Mouse (Mus musculus) thymus, adult 2 months (tissue): Measurements from ENCODE around the gene Stxbp1. TPM values are rescaled to one million over a fixed set of nuclear protein-coding genes. Genes with fewer than 3 reads are reported as not detected.
A peak's percentile ranks its signal among the peaks of the same experiment; 100 is the strongest.

ENCODE experiments used
- DNase-seq: peaks from one replicate; pipeline ENCODE4 v3.0.0; 2021
- H3K27ac ChIP-seq: fragments of 200-500 bp; 2 replicates; pipeline ENCODE4 v1.5.1; 2012; ENCODE audit warnings: low read length, control low read depth; ENCODE audit not compliant: control insufficient read depth, insufficient read depth
- H3K27me3 ChIP-seq: fragments of 200-500 bp; 2 replicates; pipeline ENCODE4 v1.6.1; 2012; ENCODE audit warnings: mild to moderate bottlenecking, low read length, moderate library complexity, mixed read lengths; ENCODE audit not compliant: control insufficient read depth, insufficient read depth
- H3K36me3 ChIP-seq: fragments of 200-500 bp; 2 replicates; pipeline ENCODE4 v1.6.1; 2012; ENCODE audit warnings: mild to moderate bottlenecking, low read length, moderate library complexity; ENCODE audit not compliant: control insufficient read depth, insufficient read depth
- H3K4me1 ChIP-seq: fragments of 200-500 bp; replicated peaks from 2 replicates; pipeline ENCODE4 v1.6.1; 2012; ENCODE audit warnings: low read length; ENCODE audit not compliant: control insufficient read depth, insufficient read depth
- H3K4me3 ChIP-seq: fragments of 200-500 bp; 2 replicates; pipeline ENCODE4 v1.5.1; 2012; ENCODE audit warnings: mild to moderate bottlenecking, low read length, control low read depth, moderate library complexity; ENCODE audit not compliant: control insufficient read depth, insufficient read depth
- CTCF ChIP-seq: fragments of 200-500 bp; IDR thresholded peaks from 2 replicates; pipeline ENCODE4 v1.5.1; 2012; ENCODE audit warnings: mild to moderate bottlenecking, control low read depth, low read length, moderate library complexity, borderline replicate concordance; ENCODE audit not compliant: control insufficient read depth, poor library complexity, insufficient read depth; ENCODE audit errors: extremely low read depth
- POLR2A ChIP-seq: fragments of 200-500 bp; IDR thresholded peaks from 2 replicates; pipeline ENCODE4 v1.6.1; 2012; ENCODE audit warnings: mild to moderate bottlenecking, low read length, control low read depth, moderate library complexity; ENCODE audit not compliant: control insufficient read depth, poor library complexity, insufficient read depth; ENCODE audit errors: extremely low read depth
- WGBS: fragments of 180-500 bp; shearing (Covaris S2); methylation state at CpG from one replicate; pipeline ENCODE4 v1.1.7; 2018; 5-methylcytosine and 5-hydroxymethylcytosine counted together
- polyA plus RNA-seq: library from polyadenylated mRNA; depleted of rRNA; stranded (reverse); fragments of >200 nt; gene quantifications from 2 replicates; pipeline ENCODE4 v1.2.3, GENCODE M21; 2012

Gene Stxbp1
- polyA plus RNA-seq, 1 experiment = 6.6 TPM

DNA sequence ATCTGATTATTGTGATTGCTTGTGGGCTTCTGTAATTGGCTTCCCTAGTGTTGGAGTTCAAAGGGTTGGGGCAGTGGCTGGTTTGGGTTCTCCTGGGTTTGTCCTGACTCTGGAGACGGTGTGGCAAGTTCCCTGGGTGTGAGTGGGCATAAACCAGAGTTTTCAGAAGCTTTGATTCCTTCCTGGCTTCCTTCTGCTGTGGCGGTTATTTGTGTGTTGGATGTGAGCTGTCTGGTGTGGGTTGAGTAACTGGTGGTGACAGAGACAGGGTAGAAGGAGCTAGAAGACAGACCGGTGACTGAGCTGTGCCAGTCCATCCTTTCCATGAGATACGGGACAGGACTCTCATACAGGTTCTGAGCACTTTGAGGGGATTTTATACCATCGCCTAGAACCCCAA lies 32.5 kb upstream of the Stxbp1 start:
- no peaks in the 10 kb centered on the region for H3K36me3 ChIP-seq
- DNase-seq = no peak
- 71% methylated on average over 5 of the region's 5 CpGs for WGBS
- peaks cover 20% of the 10 kb centered on the region for H3K4me1 ChIP-seq
- no peak for TF ChIP-seq POLR2A
- TF ChIP-seq CTCF = no peak
- peaks cover 13% of the 10 kb centered on the region; the same call in 1 of the 2 replicates for H3K27me3 ChIP-seq
- no peak overlapping the region for H3K4me3 ChIP-seq
- no peak overlapping the region for H3K27ac ChIP-seq

DNA sequence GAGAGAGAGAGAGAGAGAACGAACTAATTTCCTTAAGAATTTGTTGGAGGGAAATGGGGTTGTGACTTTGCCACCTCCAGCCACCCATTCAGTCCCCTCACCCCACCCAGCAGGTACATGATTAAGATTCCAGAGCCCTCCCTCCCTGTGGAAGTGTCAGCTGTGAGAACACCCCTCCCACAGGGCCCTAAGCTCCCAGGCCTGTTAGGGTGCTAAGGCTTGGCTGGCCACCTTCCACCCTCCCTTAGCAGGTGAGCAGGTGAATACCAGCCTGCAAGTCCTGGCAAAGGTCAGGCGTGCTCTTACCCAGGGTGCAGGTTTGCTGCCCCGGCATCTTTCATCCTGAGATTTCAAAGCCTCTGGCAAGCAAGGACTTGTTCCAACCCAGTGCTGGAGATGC lies 31.4 kb upstream of the Stxbp1 start:
- H3K4me1 ChIP-seq = peaks cover 20% of the 10 kb centered on the region
- 91% methylated on average over 3 of the region's 3 CpGs for WGBS
- DNase-seq = no peak
- H3K27ac ChIP-seq = no peak overlapping the region
- H3K27me3 ChIP-seq = peaks cover 13% of the 10 kb centered on the region; the same call in 1 of the 2 replicates
- H3K36me3 ChIP-seq = no peaks in the 10 kb centered on the region
- H3K4me3 ChIP-seq = no peak overlapping the region
- TF ChIP-seq CTCF (no peak), POLR2A (no peak)

DNA sequence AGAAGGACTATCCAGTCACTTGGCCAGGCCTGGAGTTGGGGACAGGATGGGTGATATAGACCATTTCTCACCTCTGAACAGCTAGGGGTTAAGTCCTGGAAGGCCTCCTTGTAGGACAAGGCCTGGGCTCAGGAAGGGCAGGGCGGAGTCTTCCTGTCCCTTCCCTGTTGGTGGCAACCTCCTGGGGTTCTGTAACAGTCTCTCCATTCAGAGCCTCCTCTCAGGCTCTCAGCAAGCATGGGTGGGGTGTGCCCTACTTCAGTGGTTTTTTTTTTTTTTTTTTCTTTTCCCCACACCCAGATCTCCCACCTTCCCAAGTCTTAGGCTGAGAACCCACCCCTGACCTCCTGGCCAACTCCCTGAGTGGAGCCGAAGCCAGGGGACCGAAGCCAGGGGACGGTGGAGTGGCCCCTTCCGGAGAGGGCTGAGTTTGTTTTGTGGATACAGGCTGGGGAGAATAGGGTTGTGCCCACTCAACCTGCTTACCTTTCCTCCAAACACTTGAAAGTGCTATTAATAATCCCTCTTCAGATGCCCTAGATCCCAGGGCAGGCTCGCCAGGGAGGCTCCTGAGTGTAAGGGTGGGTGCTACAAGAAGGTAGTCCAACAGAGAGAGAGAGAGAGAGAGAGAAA lies 30.8 kb upstream of the Stxbp1 start:
- Histone ChIP-seq H3K27ac (no peak overlapping the region), H3K4me3 (no peak overlapping the region)
- no peak for DNase-seq

DNA sequence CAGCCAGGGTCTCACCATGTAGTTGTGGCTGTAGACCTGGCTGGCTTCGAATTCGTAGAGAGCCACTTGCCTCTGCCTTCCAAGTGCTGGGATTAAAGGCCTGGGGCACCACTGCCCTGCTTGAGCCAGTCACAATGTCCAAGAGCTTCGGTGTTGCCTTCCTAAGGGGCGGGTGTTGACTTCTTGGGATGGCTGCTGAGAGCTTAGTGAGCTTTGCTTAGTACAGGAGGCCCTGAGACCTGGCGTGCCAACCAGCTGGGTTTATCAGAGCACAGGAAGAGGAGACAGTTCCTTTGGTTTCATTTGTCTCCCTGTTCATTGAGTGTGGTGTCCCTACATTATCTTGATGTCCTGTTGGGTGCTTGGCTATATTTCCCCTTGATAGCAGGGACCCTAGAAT lies 30.3 kb upstream of the Stxbp1 start:
- H3K27ac ChIP-seq = no peak overlapping the region
- TF ChIP-seq CTCF (no peak), POLR2A (no peak)
- no peaks in the 10 kb centered on the region for H3K36me3 ChIP-seq
- DNase-seq = no peak
- WGBS = 35% methylated on average over 5 of the region's 5 CpGs
- H3K4me3 ChIP-seq = 0 out of 2 replicates have a peak overlapping the region, but pooled peaks have one; percentile 2
- peaks cover 14% of the 10 kb centered on the region for H3K4me1 ChIP-seq
- peaks cover 13% of the 10 kb centered on the region; the same call in 1 of the 2 replicates for H3K27me3 ChIP-seq

More for the DNA sequence above, 30.8 kb upstream of the Stxbp1 start:
- H3K36me3 ChIP-seq = no peaks in the 10 kb centered on the region
- H3K27me3 ChIP-seq = peaks cover 13% of the 10 kb centered on the region; the same call in 1 of the 2 replicates
- TF ChIP-seq POLR2A = no peak
- TF ChIP-seq CTCF = no peak
- WGBS = 89% methylated on average over 6 of the region's 6 CpGs
- peaks cover 17% of the 10 kb centered on the region for H3K4me1 ChIP-seq

DNA sequence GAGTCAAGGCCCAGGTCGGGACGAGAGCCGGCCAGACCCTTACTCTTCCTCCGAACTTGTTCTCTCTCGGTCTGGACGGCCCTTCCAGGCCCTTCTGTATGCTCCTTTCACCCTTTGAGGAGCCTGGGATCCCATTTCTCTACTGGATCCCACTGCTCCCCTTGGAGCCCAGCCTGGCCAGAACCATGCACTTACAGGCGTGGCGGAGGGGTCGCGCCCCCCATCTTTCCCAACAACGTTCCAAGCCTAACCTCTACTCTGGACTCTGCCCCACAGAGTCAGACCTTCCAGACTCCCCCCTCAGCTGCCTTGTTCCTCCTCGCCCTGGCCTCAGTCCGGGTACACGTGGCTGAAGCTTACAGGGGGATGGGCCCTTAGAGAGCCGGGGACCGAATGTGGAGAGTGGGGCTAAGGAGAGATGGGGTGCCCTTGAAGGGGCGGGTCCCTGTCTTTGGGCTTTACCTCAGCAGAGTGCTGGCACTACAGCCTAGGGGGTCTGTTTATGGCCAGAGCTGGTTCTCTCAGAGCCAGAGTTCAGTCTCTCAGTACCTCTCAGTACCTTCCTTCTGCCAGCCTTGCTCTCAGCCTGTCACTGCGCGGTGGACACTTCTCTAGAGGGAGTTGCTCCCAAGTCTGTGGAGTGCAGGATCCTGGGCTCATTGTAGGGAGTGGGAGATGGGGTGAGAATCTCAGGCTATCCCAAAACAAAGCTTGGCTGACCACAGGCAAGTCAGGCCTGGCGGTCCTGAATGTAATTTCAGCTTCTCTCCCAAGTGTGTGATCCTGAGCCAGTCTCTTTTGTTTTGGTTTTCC lies 29.7 kb upstream of the Stxbp1 start:
- peak overlapping the region; percentile 52 for H3K4me3 ChIP-seq
- no peaks in the 10 kb centered on the region for H3K36me3 ChIP-seq
- no peak for DNase-seq
- H3K27ac ChIP-seq = no peak overlapping the region
- peaks cover 13% of the 10 kb centered on the region; the same call in 1 of the 2 replicates for H3K27me3 ChIP-seq
- peaks cover 13% of the 10 kb centered on the region for H3K4me1 ChIP-seq
- 15% methylated on average over 20 of the region's 20 CpGs for WGBS
- TF ChIP-seq POLR2A = no peak
- TF ChIP-seq CTCF = no peak

DNA sequence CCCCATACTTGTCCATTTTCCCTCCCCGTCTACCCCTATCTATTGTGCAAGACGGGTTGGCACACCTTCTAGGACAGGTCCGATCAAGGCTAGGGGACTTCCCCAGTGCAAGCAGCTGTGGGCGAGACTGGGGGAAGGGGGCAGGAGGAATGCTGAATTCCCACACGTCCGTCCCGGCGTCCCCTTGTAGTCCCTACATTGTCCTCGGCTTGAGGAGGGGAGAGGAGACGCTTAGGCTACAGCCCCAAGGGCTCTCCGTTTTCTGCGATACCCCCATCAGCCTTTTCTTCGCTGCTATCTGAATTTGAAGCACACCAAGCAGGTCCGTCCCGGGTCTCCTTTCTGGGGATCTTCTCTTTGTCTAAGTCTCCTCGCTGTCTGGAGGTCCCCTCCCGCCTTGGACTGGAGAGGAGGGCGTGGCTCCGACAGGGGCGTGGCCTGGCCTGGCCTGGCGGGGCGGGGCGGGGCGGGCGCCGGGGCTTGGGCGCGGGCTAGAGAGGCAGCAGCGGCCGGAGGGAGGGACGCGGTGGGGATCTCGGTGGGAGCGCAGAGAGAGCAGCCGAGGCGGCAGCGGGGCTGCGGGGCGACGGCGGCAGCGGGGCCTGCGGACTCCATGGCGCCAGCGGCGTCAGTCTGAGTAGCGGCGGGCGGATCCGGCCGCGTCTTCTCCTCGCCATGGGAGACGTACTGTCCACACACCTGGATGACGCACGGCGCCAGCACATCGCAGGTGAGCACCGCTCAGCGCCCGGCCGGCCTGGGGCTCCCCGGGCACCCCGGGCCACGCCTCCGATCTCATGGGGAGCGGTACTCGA lies 28.8 kb upstream of the Stxbp1 start, which contains the start of gene Fam129b:
Fam129b (plus strand) TSS at position 440 of the 815 bp plus-strand sequence.
- Histone ChIP-seq H3K4me1 (peaks cover 11% of the 10 kb centered on the region), H3K27ac (no peak within 1 kb of the TSS), H3K4me3 (peak within 1 kb of the TSS; percentile 52), H3K27me3 (peaks cover 13% of the 10 kb centered on the region; the same call in 1 of the 2 replicates), H3K36me3 (no peaks in the 10 kb centered on the region)
- peak; percentile 62 for DNase-seq
- 2% methylated on average over 68 of the region's 68 CpGs for WGBS
- no peak for TF ChIP-seq POLR2A
